Mouse (Mus musculus): ENCODE data around the gene Prkce. TPM values are rescaled to one million over a fixed set of nuclear protein-coding genes. Genes with fewer than 3 reads are reported as not detected.

Prkce gene
- polyA plus RNA-seq, 1 experiment from 2014 or later, result 6.7 TPM

- Histone ChIP-seq H3K27ac (replicated peaks; ENCODE audit: low read depth, low read length) (peak overlapping the region; percentile 89), H3K9me3 (replicated peaks; ENCODE audit: control insufficient read depth, low read length) (no peaks in the 10 kb centered on the region), H3K4me1 (ENCODE audit: control insufficient read depth, insufficient read depth, low read length) (no peaks in the 10 kb centered on the region), H3K27me3 (ENCODE audit: control insufficient read depth, insufficient read depth, low read length) (no peaks in the 10 kb centered on the region), H3K4me3 (ENCODE audit: low read depth, low read length) (peak overlapping the region; percentile 73), H3K36me3 (replicated peaks; ENCODE audit: control insufficient read depth, insufficient read depth, low read depth, low read length) (no peaks in the 10 kb centered on the region), H3K4me2 (ENCODE audit: low read depth, low read length) (peak overlapping the region; percentile 96), H3K9ac (replicated peaks; ENCODE audit: low read length) (peak overlapping the region; percentile 83)
- WGBS, result under 1% methylated on average over 46 of the region's 46 CpGs
- ATAC-seq (replicated peaks; ENCODE audit: insufficient number of reproducible peaks, low FRiP score, low TSS enrichment, low read depth) (peak; percentile 37; the same call in 1 of the 2 replicates), DNase-seq (ENCODE audit: low spot score) (peak; percentile 72)
Observed at GRCm38 (mm10) chr17:86166567-86167319, 842 bp upstream of the Prkce start.

GRCm38 (mm10) chr17:86168231-86168981 lies 821 bp downstream of the Prkce start:
- ATAC-seq (replicated peaks; ENCODE audit: insufficient number of reproducible peaks, low FRiP score, low TSS enrichment, low read depth) (no peak), DNase-seq (ENCODE audit: low spot score) (peak; percentile 55)
- no peaks in the 10 kb centered on the region for H3K36me3 ChIP-seq (replicated peaks; ENCODE audit: control insufficient read depth, insufficient read depth, low read depth, low read length)
- H3K27ac ChIP-seq (replicated peaks; ENCODE audit: low read depth, low read length), result no peak overlapping the region
- H3K4me3 ChIP-seq (ENCODE audit: low read depth, low read length), result peak overlapping the region; percentile 73
- H3K27me3 ChIP-seq (ENCODE audit: control insufficient read depth, insufficient read depth, low read length), result no peaks in the 10 kb centered on the region
- no peaks in the 10 kb centered on the region for H3K9me3 ChIP-seq (replicated peaks; ENCODE audit: control insufficient read depth, low read length)
- no peaks in the 10 kb centered on the region for H3K4me1 ChIP-seq (ENCODE audit: control insufficient read depth, insufficient read depth, low read length)
- H3K9ac ChIP-seq (replicated peaks; ENCODE audit: low read length), result peak overlapping the region; percentile 83
- under 1% methylated on average over 59 of the region's 64 CpGs for WGBS
- H3K4me2 ChIP-seq (ENCODE audit: low read depth, low read length), result peak overlapping the region; percentile 96

- peak overlapping the region; percentile 83 for H3K9ac ChIP-seq (replicated peaks; ENCODE audit: low read length)
- H3K27ac ChIP-seq (replicated peaks; ENCODE audit: low read depth, low read length), result no peak overlapping the region
- ATAC-seq (replicated peaks; ENCODE audit: insufficient number of reproducible peaks, low FRiP score, low TSS enrichment, low read depth) (no peak), DNase-seq (ENCODE audit: low spot score) (no peak)
- H3K36me3 ChIP-seq (replicated peaks; ENCODE audit: control insufficient read depth, insufficient read depth, low read depth, low read length), result no peaks in the 10 kb centered on the region
- 21% methylated on average over 6 of the region's 6 CpGs for WGBS
- H3K9me3 ChIP-seq (replicated peaks; ENCODE audit: control insufficient read depth, low read length), result no peaks in the 10 kb centered on the region
- H3K4me3 ChIP-seq (ENCODE audit: low read depth, low read length), result peak overlapping the region; percentile 73
- peak overlapping the region; percentile 96 for H3K4me2 ChIP-seq (ENCODE audit: low read depth, low read length)
- no peaks in the 10 kb centered on the region for H3K27me3 ChIP-seq (ENCODE audit: control insufficient read depth, insufficient read depth, low read length)
- H3K4me1 ChIP-seq (ENCODE audit: control insufficient read depth, insufficient read depth, low read length), result no peaks in the 10 kb centered on the region
Observed at GRCm38 (mm10) chr17:86169092-86169491, 1.5 kb downstream of the Prkce start.

- H3K4me1 ChIP-seq (ENCODE audit: control insufficient read depth, insufficient read depth, low read length), result no peaks in the 10 kb centered on the region
- DNase-seq (ENCODE audit: low spot score), result no peak
- peak overlapping the region; percentile 4; the same call in 1 of the 2 replicates for H3K4me2 ChIP-seq (ENCODE audit: low read depth, low read length)
- H3K27me3 ChIP-seq (ENCODE audit: control insufficient read depth, insufficient read depth, low read length), result no peaks in the 10 kb centered on the region
- no peak overlapping the region for H3K27ac ChIP-seq (replicated peaks; ENCODE audit: low read depth, low read length)
- H3K36me3 ChIP-seq (replicated peaks; ENCODE audit: control insufficient read depth, insufficient read depth, low read depth, low read length), result no peaks in the 10 kb centered on the region
- no peak for ATAC-seq (replicated peaks; ENCODE audit: insufficient number of reproducible peaks, low FRiP score, low TSS enrichment, low read depth)
- H3K4me3 ChIP-seq (ENCODE audit: low read depth, low read length), result no peak overlapping the region
- WGBS, result 70% methylated on average over 9 of the region's 9 CpGs
- H3K9me3 ChIP-seq (replicated peaks; ENCODE audit: control insufficient read depth, low read length), result no peaks in the 10 kb centered on the region
- no peak overlapping the region for H3K9ac ChIP-seq (replicated peaks; ENCODE audit: low read length)
Observed at GRCm38 (mm10) chr17:86170164-86170958, 2.8 kb downstream of the Prkce start.

- no peak for ATAC-seq (replicated peaks; ENCODE audit: insufficient number of reproducible peaks, low FRiP score, low TSS enrichment, low read depth)
- Histone ChIP-seq H3K27ac (replicated peaks; ENCODE audit: low read depth, low read length) (no peak overlapping the region), H3K4me1 (ENCODE audit: control insufficient read depth, insufficient read depth, low read length) (no peaks in the 10 kb centered on the region), H3K9me3 (replicated peaks; ENCODE audit: control insufficient read depth, low read length) (no peaks in the 10 kb centered on the region), H3K36me3 (replicated peaks; ENCODE audit: control insufficient read depth, insufficient read depth, low read depth, low read length) (no peaks in the 10 kb centered on the region), H3K4me2 (ENCODE audit: low read depth, low read length) (no peak overlapping the region), H3K4me3 (ENCODE audit: low read depth, low read length) (no peak overlapping the region), H3K9ac (replicated peaks; ENCODE audit: low read length) (no peak overlapping the region), H3K27me3 (ENCODE audit: control insufficient read depth, insufficient read depth, low read length) (no peaks in the 10 kb centered on the region)
- DNase-seq (ENCODE audit: low spot score), result peak; percentile 45
- WGBS, result 42% methylated on average over 9 of the region's 9 CpGs
Observed at GRCm38 (mm10) chr17:86175516-86175915, 7.9 kb downstream of the Prkce start.

GRCm38 (mm10) chr17:86176722-86177121 lies 9.1 kb downstream of the Prkce start:
- Histone ChIP-seq H3K9ac (replicated peaks; ENCODE audit: low read length) (no peak overlapping the region), H3K9me3 (replicated peaks; ENCODE audit: control insufficient read depth, low read length) (no peaks in the 10 kb centered on the region), H3K36me3 (replicated peaks; ENCODE audit: control insufficient read depth, insufficient read depth, low read depth, low read length) (no peaks in the 10 kb centered on the region), H3K4me3 (ENCODE audit: low read depth, low read length) (no peak overlapping the region), H3K27ac (replicated peaks; ENCODE audit: low read depth, low read length) (no peak overlapping the region), H3K4me2 (ENCODE audit: low read depth, low read length) (no peak overlapping the region), H3K4me1 (ENCODE audit: control insufficient read depth, insufficient read depth, low read length) (no peaks in the 10 kb centered on the region), H3K27me3 (ENCODE audit: control insufficient read depth, insufficient read depth, low read length) (no peaks in the 10 kb centered on the region)
- ATAC-seq (replicated peaks; ENCODE audit: insufficient number of reproducible peaks, low FRiP score, low TSS enrichment, low read depth) (no peak), DNase-seq (ENCODE audit: low spot score) (no peak)
- 77% methylated on average over 7 of the region's 7 CpGs for WGBS

GRCm38 (mm10) chr17:86183788-86184187 lies 16.2 kb downstream of the Prkce start:
- H3K27me3 ChIP-seq (ENCODE audit: control insufficient read depth, insufficient read depth, low read length), result no peaks in the 10 kb centered on the region
- no peak overlapping the region for H3K9ac ChIP-seq (replicated peaks; ENCODE audit: low read length)
- 20% methylated on average over 2 of the region's 2 CpGs for WGBS
- no peak for ATAC-seq (replicated peaks; ENCODE audit: insufficient number of reproducible peaks, low FRiP score, low TSS enrichment, low read depth)
- H3K27ac ChIP-seq (replicated peaks; ENCODE audit: low read depth, low read length), result no peak overlapping the region
- no peak overlapping the region for H3K4me3 ChIP-seq (ENCODE audit: low read depth, low read length)
- 0 out of 2 replicates have a peak, but pooled peaks cover 2% of the 10 kb centered on the region for H3K4me1 ChIP-seq (ENCODE audit: control insufficient read depth, insufficient read depth, low read length)
- no peak for DNase-seq (ENCODE audit: low spot score)
- H3K36me3 ChIP-seq (replicated peaks; ENCODE audit: control insufficient read depth, insufficient read depth, low read depth, low read length), result no peaks in the 10 kb centered on the region
- no peak overlapping the region for H3K4me2 ChIP-seq (ENCODE audit: low read depth, low read length)
- no peaks in the 10 kb centered on the region for H3K9me3 ChIP-seq (replicated peaks; ENCODE audit: control insufficient read depth, low read length)

All from embryonic facial prominence, embryonic 11.5 days (tissue).